Mouse (Mus musculus) splenic B cell, adult 2 months (primary cell): ENCODE measurements at regions not wholly inside any gene's neighbourhood (a gene's known extent, or its start where the extent isn't known, plus 50 kb on each side); places are given as distances from the start of the nearest gene placed in this dataset.

Source experiments
- DNase-seq: peaks from one replicate; pipeline ENCODE4 v3.0.0-alpha.2; 2011; ENCODE audit warnings: low read depth, low spot score
- H3K27me3 ChIP-seq: 2 replicates; pipeline ENCODE4 v1.6.1; 2012; ENCODE audit warnings: mild to moderate bottlenecking, low read length, moderate library complexity, mixed read lengths; ENCODE audit not compliant: control insufficient read depth, poor library complexity, insufficient read depth, severe bottlenecking
- H3K36me3 ChIP-seq: 2 replicates; pipeline ENCODE4 v1.6.1; 2012; ENCODE audit warnings: mild to moderate bottlenecking, low read length, moderate library complexity, mixed read lengths; ENCODE audit not compliant: control insufficient read depth, poor library complexity, insufficient read depth, severe bottlenecking

- H3K36me3 ChIP-seq: no peaks in the 10 kb centered on the region
- H3K27me3 ChIP-seq: no peaks in the 10 kb centered on the region
- no peak for DNase-seq
Measured at GRCm38 (mm10) chr12:26654251-26654650, 185.2 kb downstream of the Cmpk2 start.

- H3K27me3 ChIP-seq: no peaks in the 10 kb centered on the region
- H3K36me3 ChIP-seq: no peaks in the 10 kb centered on the region
- no peak for DNase-seq
Measured at GRCm38 (mm10) chr12:26653781-26654180, 184.8 kb downstream of the Cmpk2 start.

- no peaks in the 10 kb centered on the region for H3K27me3 ChIP-seq
- no peaks in the 10 kb centered on the region for H3K36me3 ChIP-seq
- no peak for DNase-seq
Measured at GRCm38 (mm10) chr12:26646141-26646540, 177.1 kb downstream of the Cmpk2 start.

- H3K27me3 ChIP-seq: no peaks in the 10 kb centered on the region; the same call in 1 of the 2 replicates
- DNase-seq: no peak
- no peaks in the 10 kb centered on the region; the same call in 1 of the 2 replicates for H3K36me3 ChIP-seq
Measured at GRCm38 (mm10) chr12:26635665-26636241, 166.7 kb downstream of the Cmpk2 start.

- Histone ChIP-seq H3K36me3 (no peaks in the 10 kb centered on the region; the same call in 1 of the 2 replicates), H3K27me3 (no peaks in the 10 kb centered on the region; the same call in 1 of the 2 replicates)
- no peak for DNase-seq
Measured at GRCm38 (mm10) chr12:26635253-26635652, 166.2 kb downstream of the Cmpk2 start.

- DNase-seq: no peak
- H3K27me3 ChIP-seq: no peaks in the 10 kb centered on the region; the same call in 1 of the 2 replicates
- no peaks in the 10 kb centered on the region for H3K36me3 ChIP-seq
Measured at GRCm38 (mm10) chr12:26631795-26632122, 162.8 kb downstream of the Cmpk2 start.

GRCm38 (mm10) chr12:26631111-26631794 is 162.2 kb downstream of the Cmpk2 start:
- Histone ChIP-seq H3K36me3 (no peaks in the 10 kb centered on the region), H3K27me3 (no peaks in the 10 kb centered on the region; the same call in 1 of the 2 replicates)
- no peak for DNase-seq

- no peak for DNase-seq
- Histone ChIP-seq H3K27me3 (no peaks in the 10 kb centered on the region), H3K36me3 (no peaks in the 10 kb centered on the region)
Measured at GRCm38 (mm10) chr12:26621135-26621932, 152.3 kb downstream of the Cmpk2 start.

GRCm38 (mm10) chr12:26620501-26621134 is 151.6 kb downstream of the Cmpk2 start:
- H3K27me3 ChIP-seq: no peaks in the 10 kb centered on the region
- no peaks in the 10 kb centered on the region for H3K36me3 ChIP-seq
- no peak for DNase-seq

- no peaks in the 10 kb centered on the region for H3K36me3 ChIP-seq
- H3K27me3 ChIP-seq: no peaks in the 10 kb centered on the region
- DNase-seq: no peak
Measured at GRCm38 (mm10) chr12:26617969-26618368, 149.0 kb downstream of the Cmpk2 start.

GRCm38 (mm10) chr12:26613086-26613705 is 144.2 kb downstream of the Cmpk2 start:
- no peak for DNase-seq
- no peaks in the 10 kb centered on the region for H3K36me3 ChIP-seq
- H3K27me3 ChIP-seq: no peaks in the 10 kb centered on the region

GRCm38 (mm10) chr12:26610079-26610478 is 141.1 kb downstream of the Cmpk2 start:
- DNase-seq: no peak
- no peaks in the 10 kb centered on the region for H3K27me3 ChIP-seq
- no peaks in the 10 kb centered on the region for H3K36me3 ChIP-seq

GRCm38 (mm10) chr12:26598501-26598900 is 129.5 kb downstream of the Cmpk2 start:
- H3K27me3 ChIP-seq: no peaks in the 10 kb centered on the region
- DNase-seq: no peak
- no peaks in the 10 kb centered on the region for H3K36me3 ChIP-seq

GRCm38 (mm10) chr12:26592125-26592524 is 123.1 kb downstream of the Cmpk2 start:
- no peaks in the 10 kb centered on the region for H3K27me3 ChIP-seq
- no peaks in the 10 kb centered on the region for H3K36me3 ChIP-seq
- no peak for DNase-seq
